Mouse (Mus musculus) kidney, embryonic 15.5 days (tissue): ENCODE results near the gene Kbtbd4. TPM values are rescaled to one million over a fixed set of nuclear protein-coding genes. Genes with fewer than 3 reads are reported as not detected.

Experiments
- polyA plus RNA-seq: library from polyadenylated mRNA; unstranded; fragments of >200 nt; fragmentation: Nextera tagmentation; extraction: Ambion mirVana; gene quantifications from 2 replicates; pipeline ENCODE4 v1.2.1, GENCODE M21; 2015

The Kbtbd4 gene
- polyA plus RNA-seq, 1 experiment from 2014 or later = 42.4 TPM

Other genes with a start within 250 kb of the Kbtbd4 start
- gene Nup160, start 227.5 kb upstream of the Kbtbd4 start, polyA plus RNA-seq = 49.3 and 55.1 TPM in 2 replicates
- gene Fnbp4, start 159.4 kb upstream of the Kbtbd4 start, polyA plus RNA-seq = 104 and 117 TPM in 2 replicates
- gene Agbl2, start 122.0 kb upstream of the Kbtbd4 start, polyA plus RNA-seq = 0.76 and 0.84 TPM in 2 replicates
- 208 and 225 TPM in 2 replicates for gene Mtch2, start 57.6 kb upstream of the Kbtbd4 start, polyA plus RNA-seq
- gene C1qtnf4, start 18.9 kb upstream of the Kbtbd4 start, polyA plus RNA-seq = 9.0 and 9.2 TPM in 2 replicates
- gene Ndufs3, start 87 bp downstream of the Kbtbd4 start, polyA plus RNA-seq = 232 and 236 TPM in 2 replicates
- gene Celf1, start 35.6 kb downstream of the Kbtbd4 start, polyA plus RNA-seq = 104 and 107 TPM in 2 replicates
- 2.7 and 3.4 TPM in 2 replicates for gene Rapsn, start 130.9 kb downstream of the Kbtbd4 start, polyA plus RNA-seq
- 307 and 315 TPM in 2 replicates for gene Psmc3, start 149.3 kb downstream of the Kbtbd4 start, polyA plus RNA-seq
- 41.2 and 48.5 TPM in 2 replicates for gene Slc39a13, start 165.7 kb downstream of the Kbtbd4 start, polyA plus RNA-seq
- gene Spi1, start 177.7 kb downstream of the Kbtbd4 start, polyA plus RNA-seq = 4.7 and 5.4 TPM in 2 replicates
- 0.10 and 0.13 TPM in 2 replicates for gene Mybpc3, start 213.4 kb downstream of the Kbtbd4 start, polyA plus RNA-seq